Mouse (Mus musculus): ENCODE measurements at regions not wholly inside any gene's neighbourhood (a gene's known extent, or its start where the extent isn't known, plus 50 kb on each side); places are given as distances from the start of the nearest gene placed in this dataset.

DNA sequence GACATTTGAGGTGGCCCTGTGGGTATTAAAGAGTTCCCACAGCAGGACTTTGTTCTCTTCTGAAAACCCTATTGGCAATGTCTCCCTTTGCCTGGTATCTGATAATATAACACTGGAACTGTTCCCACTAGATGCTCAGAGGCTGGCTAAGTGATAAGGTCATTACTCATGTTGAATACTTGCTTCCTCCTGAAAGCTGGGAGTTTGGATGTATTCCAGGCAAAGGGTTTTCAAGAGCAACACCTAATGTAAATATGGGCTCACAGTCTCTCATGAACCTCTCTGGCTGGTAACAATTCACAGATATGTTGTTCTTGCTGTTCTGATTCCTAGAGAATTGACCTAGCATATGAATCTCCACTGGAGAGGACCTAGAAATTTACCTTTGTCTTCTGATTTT, 178.6 kb downstream of the Impad1 start:
- Histone ChIP-seq H3K4me3 (ENCODE audit: low read length) (no peak overlapping the region), H3K36me3 (ENCODE audit: insufficient read depth, low read length) (no peaks in the 10 kb centered on the region), H3K4me1 (ENCODE audit: insufficient read depth, low read length) (no peaks in the 10 kb centered on the region), H3K9me3 (ENCODE audit: low read length) (no peaks in the 10 kb centered on the region), H3K27ac (no peak overlapping the region), H3K4me2 (ENCODE audit: low read depth, low read length) (no peak overlapping the region), H3K9ac (replicated peaks; ENCODE audit: low read length) (no peak overlapping the region), H3K27me3 (ENCODE audit: insufficient read depth, low read length) (no peaks in the 10 kb centered on the region)
- no peak for TF ChIP-seq CTCF (IDR thresholded peaks at IDR 0.05; ENCODE audit: low read depth)
- DNase-seq (ENCODE audit: low spot score) (no peak), ATAC-seq (no peak)

All from hindbrain, postnatal 0 days (tissue).